ENCODE assay signal across 19 mouse cellular contexts in genomic region chr3:36486881-36487280, GRCm38 (mm10). TPM values are rescaled to one million over a fixed set of nuclear protein-coding genes. Genes with fewer than 3 reads are reported as not detected.
"Had no signal": no experiment of that assay in that cellular context is flagged by ENCODE, and none has a peak within 500 bp of the region (broad histone marks: within the 10 kb centered on the region; RNA-seq: fewer than 3 reads in every experiment).

No protein-coding gene starts in this region.

- H3K27me3 ChIP-seq: megakaryocyte, embryonic 14.5 days; midbrain, embryonic 13.5 days; midbrain, embryonic 15.5 days; neural tube, embryonic 12.5 days; stomach, embryonic 15.5 days had no signal

- DNase-seq: lung, embryonic 14.5 days; lung, postnatal 10 days; right cerebral cortex, postnatal 14 days; thymus, adult 18-20 months; thymus, postnatal 14 days; thymus, postnatal 36 days had no signal

- H3K4me3 ChIP-seq: midbrain, embryonic 13.5 days; midbrain, embryonic 15.5 days; neural tube, embryonic 12.5 days; stomach, embryonic 15.5 days had no signal

- H3K9me3 ChIP-seq: midbrain, embryonic 13.5 days; midbrain, embryonic 15.5 days; neural tube, embryonic 12.5 days; stomach, embryonic 15.5 days had no signal

- H3K4me2 ChIP-seq: lung, embryonic 14.5 days; midbrain, embryonic 11.5 days; midbrain, embryonic 13.5 days; midbrain, embryonic 15.5 days; neural tube, embryonic 12.5 days; stomach, embryonic 15.5 days had no signal

- ATAC-seq: midbrain, embryonic 13.5 days; midbrain, embryonic 15.5 days had no signal

- H3K27ac ChIP-seq: macrophage; midbrain, embryonic 13.5 days; midbrain, embryonic 15.5 days; neural tube, embryonic 12.5 days; stomach, embryonic 15.5 days; stomach, postnatal 0 days had no signal

- H3K36me3 ChIP-seq: midbrain, embryonic 13.5 days; midbrain, embryonic 15.5 days; neural tube, embryonic 12.5 days; stomach, embryonic 15.5 days had no signal

- H3K9ac ChIP-seq: lung, embryonic 14.5 days; midbrain, embryonic 13.5 days; midbrain, embryonic 15.5 days; neural tube, embryonic 12.5 days; stomach, embryonic 15.5 days had no signal

RNA-seq across cellular contexts. Expression of gene 1810062G17Rik, which starts 11.1 kb away (rescaled TPM):
- total RNA-seq: midbrain, postnatal 0 days; monocyte, adult 5-6 weeks had no signal
- polyA plus RNA-seq: macrophage; neural tube, embryonic 14.5 days had no signal

RNA-seq across cellular contexts. Expression of gene Gm11549, which starts 34.7 kb away (rescaled TPM):
- total RNA-seq: megakaryocyte progenitor cell, adult 5-6 weeks; monocyte, adult 5-6 weeks; neutrophil, adult 5-6 weeks had no signal
- polyA plus RNA-seq: macrophage had no signal
